Mouse (Mus musculus) yolk sac, embryonic 10.5 days (tissue): ENCODE data around the gene Ak4.
"Not testable (repeated sequence)": the region's sequence is repeated elsewhere in the genome, so short reads cannot be mapped to it uniquely, and the experiment has no call there.

ENCODE experiments used
- DNase-seq: peaks from one replicate; pipeline ENCODE4 v3.0.0-alpha.2; 2017; ENCODE audit warnings: low spot score

The Ak4 gene

GRCm38 (mm10) chr4:101424495-101424894, 5.4 kb downstream of the Ak4 start:
- DNase-seq = no peak

- DNase-seq = no peak
These were observed 6.0 kb downstream of the Ak4 start for GRCm38 (mm10) chr4:101425119-101425518.

DNA sequence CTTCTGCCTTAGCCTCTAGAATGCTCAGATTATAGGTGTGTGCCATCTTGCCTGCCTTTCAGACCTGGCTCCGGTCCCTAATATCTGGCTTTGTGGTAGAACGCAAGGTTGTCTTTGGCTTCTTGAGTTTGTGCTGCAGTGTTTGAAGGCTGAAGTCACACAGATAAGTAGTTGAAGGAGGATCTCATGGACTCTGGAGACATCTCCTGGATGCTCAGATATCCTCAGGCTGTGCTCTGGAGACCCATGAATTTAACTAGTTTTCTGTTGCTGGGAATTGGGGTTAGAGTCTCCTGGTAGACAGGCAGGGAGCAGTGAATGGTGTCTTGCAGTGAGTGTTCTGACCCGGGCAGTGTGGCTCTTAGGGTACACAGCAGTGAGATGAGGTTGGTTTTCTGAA, 6.6 kb downstream of the Ak4 start:
- no peak for DNase-seq

DNA sequence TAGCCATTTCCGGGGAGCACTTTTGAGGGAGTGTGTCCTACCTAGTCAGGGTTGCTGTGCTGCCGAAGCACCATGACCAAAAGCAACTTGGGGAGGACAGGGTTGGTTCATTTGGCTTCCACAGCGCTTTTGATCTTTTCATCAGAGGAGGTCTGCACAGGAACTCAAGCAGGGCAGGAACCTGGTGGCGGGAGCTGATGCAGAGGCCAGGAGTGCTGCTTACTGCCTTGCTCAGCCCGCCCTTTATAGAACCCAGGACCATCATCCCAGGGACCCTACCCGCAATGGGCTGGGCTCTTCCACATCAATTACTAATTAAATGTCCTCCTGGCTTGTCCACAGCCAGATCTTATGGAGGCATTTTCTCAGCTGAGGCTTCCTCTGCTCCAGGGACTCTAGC, 7.5 kb downstream of the Ak4 start:
- DNase-seq = no peak

DNA sequence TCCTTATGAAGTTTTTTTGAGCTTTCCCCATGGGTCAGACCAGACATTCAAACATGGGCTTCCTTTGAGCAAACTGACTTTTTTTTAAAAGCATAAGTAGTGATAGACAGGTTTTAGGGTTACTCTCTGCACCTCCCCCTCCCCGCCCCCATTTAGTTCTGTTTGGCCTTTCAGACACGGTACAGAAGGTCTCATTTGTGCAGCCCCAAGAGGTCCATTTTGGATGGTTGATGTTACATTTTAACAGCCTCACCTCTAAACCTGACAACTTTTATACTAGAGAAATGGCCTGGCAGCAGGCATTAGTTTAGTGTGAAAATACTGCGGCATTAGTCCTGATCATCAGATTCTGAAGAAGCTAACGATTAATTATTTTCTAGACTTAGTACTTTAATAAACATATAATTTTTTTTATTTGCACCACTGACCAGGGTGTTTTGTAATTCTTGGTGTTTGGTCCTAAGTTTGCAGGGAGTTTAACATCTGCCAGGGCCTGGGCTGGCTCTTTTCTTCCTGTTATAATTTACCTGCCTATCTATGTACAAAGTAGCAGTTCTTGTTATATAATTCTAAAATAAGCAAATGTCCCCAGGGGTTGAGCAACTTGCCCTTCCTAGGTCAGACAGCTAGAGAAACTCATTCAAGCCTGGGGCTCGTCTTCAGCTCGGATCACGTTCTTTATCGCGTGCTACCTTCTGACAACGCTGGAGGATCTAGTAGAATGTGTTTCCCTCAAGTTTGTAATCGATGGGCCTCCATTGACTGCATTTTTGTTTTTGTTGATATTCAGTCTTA, 9.0 kb downstream of the Ak4 start:
- DNase-seq = no peak

GRCm38 (mm10) chr4:101429073-101429472, 10.0 kb downstream of the Ak4 start:
- no peak for DNase-seq

- DNase-seq = no peak
These were observed 10.9 kb downstream of the Ak4 start for GRCm38 (mm10) chr4:101430000-101430399.

GRCm38 (mm10) chr4:101436761-101437512, 17.9 kb downstream of the Ak4 start:
- no peak for DNase-seq

- no peak for DNase-seq
These were observed 19.2 kb downstream of the Ak4 start for GRCm38 (mm10) chr4:101438271-101438670.

DNA sequence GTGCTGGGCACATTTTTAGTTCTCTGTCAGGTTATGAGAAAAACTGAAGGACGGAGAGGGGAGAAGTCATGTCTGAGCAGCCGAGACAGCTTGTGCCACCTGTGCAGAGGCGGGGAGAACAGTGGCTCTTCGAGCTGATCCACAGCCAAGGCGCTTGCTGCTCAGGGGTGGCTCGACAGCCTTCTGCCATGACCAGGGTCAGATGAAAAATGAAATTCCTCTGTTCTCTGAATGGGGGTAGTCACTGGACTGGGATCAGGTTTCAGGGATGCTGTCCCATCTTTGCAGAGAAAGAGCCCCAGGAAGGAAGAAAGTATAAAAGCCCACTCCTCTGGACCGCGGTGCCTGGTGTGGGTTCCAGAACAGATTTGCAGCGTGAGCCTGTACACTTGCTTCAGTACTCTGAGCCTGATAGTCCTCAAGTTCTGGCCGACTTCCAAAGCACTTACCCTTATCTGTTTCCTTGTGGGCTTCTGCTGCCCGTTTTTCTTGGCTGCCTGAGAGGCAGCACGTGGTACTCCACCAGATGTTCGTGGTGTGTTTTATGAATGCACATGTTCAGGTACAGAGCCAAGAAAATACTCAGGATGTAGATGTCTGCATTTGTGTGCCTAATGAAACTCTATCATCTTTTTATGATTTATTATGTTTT, 20.8 kb downstream of the Ak4 start:
- DNase-seq = peak; percentile 29

DNA sequence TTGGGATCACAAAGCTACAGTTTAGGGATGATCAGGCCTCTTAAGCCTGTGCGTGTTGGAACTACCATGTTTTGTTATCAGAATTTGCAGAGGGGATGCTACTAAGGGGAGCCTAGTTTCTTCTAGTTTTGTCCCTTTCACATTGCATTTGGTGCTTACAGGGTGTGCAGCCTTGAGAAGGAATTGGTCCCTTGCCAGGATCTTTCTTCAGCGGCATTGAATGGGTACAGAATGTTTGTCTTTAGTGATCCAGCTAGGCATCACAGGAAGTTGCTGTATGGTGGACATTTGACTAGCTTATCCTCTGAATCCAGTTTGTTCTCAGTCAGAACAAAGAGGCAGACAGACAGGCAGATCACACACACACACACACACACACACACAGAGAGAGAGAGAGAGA, 23.7 kb downstream of the Ak4 start:
- DNase-seq = no peak

- DNase-seq = no peak
These were observed 24.4 kb downstream of the Ak4 start for GRCm38 (mm10) chr4:101443419-101443991.

DNA sequence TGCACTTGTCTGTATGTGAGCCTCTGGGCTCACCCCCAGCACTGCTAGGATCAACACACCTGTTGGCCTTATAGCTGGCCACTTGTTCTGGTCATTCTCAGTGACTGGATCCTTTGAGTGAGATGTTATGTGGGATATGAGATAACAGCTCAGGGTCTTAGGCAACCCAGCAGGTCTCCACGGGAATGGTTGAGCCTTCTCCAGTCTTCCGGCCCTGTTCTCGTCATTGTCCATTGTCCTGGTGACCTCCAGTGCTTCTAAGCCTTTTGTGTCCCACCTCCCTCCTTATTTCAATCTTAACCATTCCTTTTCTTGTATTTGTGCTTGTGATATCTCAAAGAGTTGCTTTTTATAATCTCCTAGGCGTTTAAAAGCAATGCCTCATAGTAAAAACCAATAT, 26.6 kb downstream of the Ak4 start:
- DNase-seq = no peak

DNA sequence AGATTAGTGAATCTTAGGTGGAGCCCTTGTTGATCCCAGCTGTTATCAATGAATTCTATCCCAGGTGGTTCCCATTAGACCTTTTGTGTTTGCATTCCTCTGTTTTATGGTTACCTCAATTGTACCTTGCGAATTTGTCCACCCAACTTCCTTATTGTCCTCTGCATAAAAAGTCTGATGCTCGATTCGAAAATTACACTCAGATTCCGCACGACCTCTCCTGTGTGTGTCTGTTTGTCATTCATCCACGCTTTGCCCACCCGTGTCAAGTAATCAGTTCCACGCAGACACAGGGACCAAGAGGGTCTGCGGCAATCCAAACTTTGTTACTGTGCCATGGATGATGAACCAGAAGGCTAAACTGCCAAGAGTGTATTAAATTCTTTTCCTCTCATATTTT, 27.5 kb downstream of the Ak4 start:
- DNase-seq = not testable (repeated sequence)

DNA sequence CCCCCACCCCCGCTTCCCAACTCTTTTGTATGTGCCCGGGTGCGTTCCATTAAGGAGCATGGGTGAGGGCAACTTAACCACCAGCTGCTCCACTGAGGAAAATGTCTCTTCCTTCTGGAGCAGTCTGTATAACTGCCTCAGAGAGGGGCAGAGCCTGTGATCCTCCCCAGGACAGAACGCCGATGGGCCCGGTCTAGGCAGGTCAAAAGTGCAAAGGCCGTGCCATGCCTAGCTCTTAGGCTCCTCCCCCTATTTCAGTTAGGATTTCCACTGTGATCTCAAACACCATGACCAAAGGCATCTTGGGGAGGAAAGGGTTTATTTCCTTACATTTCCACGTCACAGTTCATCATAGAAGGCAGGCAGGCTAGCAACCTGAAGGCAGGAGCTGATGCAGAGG, 29.6 kb downstream of the Ak4 start:
- DNase-seq = peak; percentile 25

DNA sequence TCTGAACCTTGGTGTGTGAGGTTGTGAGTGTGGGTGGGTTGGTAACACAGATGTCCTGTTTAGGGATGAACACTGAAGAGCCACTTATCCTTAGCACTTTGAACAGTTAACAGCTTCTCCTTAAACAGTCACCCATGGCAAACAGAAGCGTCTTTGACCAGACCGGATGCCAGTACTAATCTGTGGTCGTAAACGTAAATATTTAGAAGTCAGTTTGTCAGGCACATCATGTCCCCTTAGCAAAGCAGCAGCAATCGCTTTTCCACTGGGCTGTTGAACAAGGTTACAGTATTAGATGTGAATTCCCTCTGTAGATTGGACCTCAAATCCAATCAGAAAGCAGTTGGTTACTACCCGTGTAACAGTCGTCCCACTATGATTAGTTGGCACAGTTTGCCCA, 30.3 kb downstream of the Ak4 start:
- no peak for DNase-seq

- DNase-seq = no peak
These were observed 31.2 kb downstream of the Ak4 start for GRCm38 (mm10) chr4:101450150-101450780.

- DNase-seq = no peak
These were observed 32.0 kb downstream of the Ak4 start for GRCm38 (mm10) chr4:101451089-101451488.

DNA sequence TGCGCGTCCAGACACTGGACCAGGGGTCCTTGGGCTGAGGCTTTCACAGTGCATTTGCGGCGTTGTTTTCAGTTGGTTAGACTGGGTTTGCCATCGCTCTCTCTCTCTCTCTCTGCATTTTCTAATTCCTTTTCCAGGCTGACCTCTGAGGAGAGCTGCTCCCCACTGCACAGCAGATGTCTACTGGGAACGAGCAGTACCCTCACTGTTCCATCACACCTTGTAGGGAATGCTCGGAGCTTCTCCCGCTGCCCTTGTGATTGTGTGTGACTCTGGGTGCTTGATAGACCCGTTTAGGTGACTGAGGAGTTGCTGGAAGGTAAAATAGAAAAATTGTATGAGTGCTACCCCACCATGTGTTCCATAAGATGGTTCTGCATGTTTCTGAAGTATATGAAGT, 33.8 kb downstream of the Ak4 start:
- no peak for DNase-seq

GRCm38 (mm10) chr4:101457176-101457575, 38.1 kb downstream of the Ak4 start:
- DNase-seq = no peak

GRCm38 (mm10) chr4:101458341-101458740, 39.3 kb downstream of the Ak4 start:
- DNase-seq = peak; percentile 35

DNA sequence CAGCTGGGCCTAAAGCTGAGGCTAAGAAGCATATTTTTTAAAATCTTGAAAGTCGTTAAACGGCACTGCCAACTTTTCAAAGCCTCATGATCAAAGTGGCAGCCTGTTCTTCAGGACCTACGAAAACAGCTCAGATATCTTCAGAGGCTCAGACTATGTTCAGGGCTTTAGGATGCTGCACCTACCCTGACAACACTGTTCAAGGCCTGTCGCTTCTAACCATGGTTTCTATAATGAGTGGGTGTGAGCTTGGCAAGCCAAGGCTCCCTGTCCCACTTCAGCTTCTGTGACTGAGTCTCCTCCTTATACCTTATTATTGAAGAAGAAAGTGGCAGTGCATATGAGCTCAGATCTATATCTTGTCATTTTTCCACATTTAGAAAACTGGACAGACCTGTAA, 40.3 kb downstream of the Ak4 start:
- no peak for DNase-seq
